Mouse (Mus musculus): Measurements from ENCODE around the gene Ptprf.

- TF ChIP-seq CTCF (IDR thresholded peaks at IDR 0.05; ENCODE audit: extremely low read depth, insufficient read depth, low read length) (no peak), POLR2A (IDR thresholded peaks at IDR 0.05; ENCODE audit: extremely low read depth, insufficient read depth, low read length) (no peak)
Observed at GRCm38 (mm10) chr4:118196185-118196584, 95.0 kb downstream of the Ptprf start.

Data from cortical plate, adult 2 months (tissue).